Mouse (Mus musculus) brain, adult 2 months (tissue): Measurements from ENCODE around the gene Tnip1.
"Not testable (repeated sequence)": the region's sequence is repeated elsewhere in the genome, so short reads cannot be mapped to it uniquely, and the experiment has no call there.

Experiments used
- DNase-seq: peaks from one replicate; pipeline ENCODE4 v3.0.0; 2011; ENCODE audit warnings: low read depth, low spot score

Tnip1 gene

DNA sequence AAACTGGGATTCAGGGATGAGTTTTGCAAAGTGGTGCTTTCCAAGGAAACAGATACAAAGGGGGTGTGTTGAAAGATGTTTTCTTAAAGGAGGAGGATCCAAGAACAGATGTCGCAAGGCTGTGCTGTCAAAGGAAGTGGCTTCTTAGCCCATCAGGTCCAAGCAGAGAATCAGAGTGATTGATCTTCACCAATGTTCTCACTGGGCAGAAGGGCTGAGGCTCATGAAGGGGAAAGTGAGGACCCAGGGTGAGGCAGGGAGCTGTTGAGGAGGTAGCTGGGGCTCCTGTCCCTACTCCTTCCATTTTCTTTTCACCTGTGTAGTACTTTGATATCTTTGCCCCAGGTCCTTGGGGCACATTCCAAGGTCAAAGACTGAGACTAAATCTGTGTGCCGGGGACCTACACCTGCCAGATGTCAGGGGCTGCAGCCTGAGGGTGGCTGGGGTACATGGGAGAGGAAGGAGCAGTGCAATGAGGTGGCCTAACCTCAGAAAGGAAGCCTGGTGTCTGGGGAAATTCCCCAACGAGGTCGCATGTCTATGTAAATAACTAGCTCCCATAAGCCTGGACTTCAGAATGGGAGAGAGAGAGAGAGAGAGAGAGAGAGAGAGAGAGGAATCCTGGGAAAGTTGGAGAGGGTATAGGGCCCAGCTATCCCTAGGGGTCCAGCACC is 9.5 kb upstream of the Tnip1 start:
- DNase-seq: no peak

- DNase-seq: no peak
These were observed 8.8 kb upstream of the Tnip1 start for GRCm38 (mm10) chr11:54971365-54972048.

GRCm38 (mm10) chr11:54965234-54965633 is 2.5 kb upstream of the Tnip1 start:
- DNase-seq: no peak

- no peak for DNase-seq
These were observed 796 bp downstream of the Tnip1 start for GRCm38 (mm10) chr11:54961921-54962320.

GRCm38 (mm10) chr11:54961164-54961850 is 1.4 kb downstream of the Tnip1 start:
- no peak for DNase-seq

DNA sequence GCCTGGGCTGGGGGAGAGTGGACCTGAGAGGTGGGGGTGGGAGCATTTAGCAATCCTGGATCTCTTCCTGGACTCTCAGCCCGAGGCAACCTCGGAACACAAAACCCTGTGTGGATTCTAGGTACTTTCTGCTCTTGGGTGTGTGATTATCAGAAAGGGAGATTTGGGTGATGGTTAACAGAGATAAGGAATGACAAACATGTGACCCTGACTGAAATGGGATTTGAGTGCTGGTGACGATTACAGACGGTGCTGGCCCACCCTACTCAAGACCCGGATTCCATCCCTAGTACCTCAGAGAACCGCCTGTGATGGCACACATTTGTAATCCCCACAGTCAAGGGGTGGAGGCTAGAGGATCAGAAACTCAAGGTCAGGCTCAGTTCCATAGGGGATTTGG is 2.5 kb downstream of the Tnip1 start:
- no peak for DNase-seq

- DNase-seq: no peak
These were observed 4.1 kb downstream of the Tnip1 start for GRCm38 (mm10) chr11:54958571-54959073.

DNA sequence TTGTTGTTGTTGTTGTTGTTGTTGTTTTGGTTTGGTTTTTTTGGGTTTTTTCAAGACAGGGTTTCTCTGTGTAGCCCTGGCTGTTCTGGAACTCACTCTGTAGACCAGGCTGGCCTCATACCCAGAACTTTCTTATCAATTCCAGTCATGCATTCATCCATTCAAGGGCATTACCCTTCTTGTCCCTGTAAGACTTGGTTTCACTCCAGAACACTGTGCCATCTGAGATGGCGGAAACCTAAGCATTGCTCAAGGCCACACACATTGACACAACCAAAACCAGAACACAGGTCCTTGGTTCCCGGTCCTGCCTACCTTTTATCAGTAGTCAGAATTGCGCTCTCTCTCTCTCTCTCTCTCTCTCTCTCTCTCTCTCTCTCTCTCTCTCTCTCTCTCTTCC is 5.0 kb downstream of the Tnip1 start:
- DNase-seq: not testable (repeated sequence)

DNA sequence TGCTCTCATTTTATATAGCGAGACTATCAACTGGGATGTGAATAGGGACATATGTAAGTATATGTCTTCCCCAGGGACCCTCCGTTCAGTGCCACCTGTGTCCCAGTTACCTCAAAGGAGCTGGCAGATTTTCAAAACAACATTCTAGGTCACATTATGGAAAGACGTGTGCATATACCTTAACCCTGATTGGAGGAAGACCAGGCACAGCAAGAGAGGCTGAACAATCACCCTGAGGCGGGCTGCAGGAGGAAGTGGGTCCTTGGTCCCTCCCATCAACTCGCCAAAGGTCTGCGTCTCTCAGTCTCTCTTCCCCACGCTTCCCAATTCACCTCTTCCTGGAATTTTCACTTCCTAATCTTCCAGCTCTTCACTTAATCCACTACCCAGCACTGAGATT is 5.8 kb downstream of the Tnip1 start:
- no peak for DNase-seq

GRCm38 (mm10) chr11:54955735-54956480 is 6.8 kb downstream of the Tnip1 start:
- peak; percentile 98 for DNase-seq

DNA sequence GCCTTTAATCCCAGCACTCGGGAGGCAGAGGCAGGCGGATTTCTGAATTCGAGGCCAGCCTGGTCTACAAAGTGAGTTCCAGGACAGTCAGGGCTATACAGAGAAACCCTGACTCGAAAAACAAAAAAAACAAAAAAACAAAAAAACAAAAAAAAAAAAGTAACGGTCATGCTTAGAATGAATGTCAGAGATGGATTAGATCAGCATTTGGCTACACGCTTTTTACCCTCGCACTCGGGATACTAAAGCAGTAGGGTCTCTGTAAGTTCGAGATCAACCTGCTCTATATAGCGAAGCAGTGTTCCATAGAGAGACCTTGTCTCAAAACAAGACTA is 7.3 kb downstream of the Tnip1 start:
- DNase-seq: not testable (repeated sequence)

DNA sequence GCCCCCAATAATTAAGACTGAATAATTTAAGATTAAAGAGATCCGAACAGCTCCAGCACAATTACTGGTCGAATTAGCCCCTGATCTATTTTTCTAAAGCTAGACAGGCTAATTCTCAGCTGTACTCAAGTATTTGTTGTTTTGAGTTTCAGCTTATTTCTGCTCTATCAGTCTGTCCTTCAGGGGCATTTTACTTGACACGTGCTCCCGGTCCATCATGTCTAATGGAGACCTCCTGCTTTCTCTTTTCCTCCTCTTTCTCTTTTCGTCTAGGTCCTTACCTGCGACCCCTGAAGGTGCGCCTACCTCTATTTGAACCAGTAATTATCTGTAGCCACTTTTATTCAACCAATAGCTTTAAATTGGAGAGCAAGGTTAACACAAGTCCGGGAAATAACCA is 8.0 kb downstream of the Tnip1 start:
- DNase-seq: no peak

DNA sequence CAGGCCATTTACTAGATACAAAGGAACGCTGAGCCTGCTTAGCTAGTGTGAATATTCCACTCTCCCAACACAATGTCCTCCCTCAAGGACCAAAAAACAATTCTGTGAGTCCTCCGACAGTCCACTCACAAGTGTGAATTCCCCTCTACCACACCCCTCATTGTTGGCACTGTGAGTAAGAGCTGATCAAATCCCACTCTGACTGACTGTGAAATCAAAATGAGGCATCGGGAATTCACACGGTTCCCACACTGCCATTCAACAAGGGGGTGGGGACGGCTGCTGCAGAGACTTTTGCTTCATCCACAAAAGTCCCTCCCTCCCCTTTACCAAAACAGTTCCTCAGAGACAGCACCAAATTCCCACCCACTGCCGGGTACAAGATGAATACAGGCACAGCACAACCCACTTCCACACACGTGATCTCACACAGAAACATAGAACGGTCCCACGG is 8.7 kb downstream of the Tnip1 start:
- DNase-seq: peak; percentile 73

GRCm38 (mm10) chr11:54952651-54953050 is 10.1 kb downstream of the Tnip1 start:
- no peak for DNase-seq

DNA sequence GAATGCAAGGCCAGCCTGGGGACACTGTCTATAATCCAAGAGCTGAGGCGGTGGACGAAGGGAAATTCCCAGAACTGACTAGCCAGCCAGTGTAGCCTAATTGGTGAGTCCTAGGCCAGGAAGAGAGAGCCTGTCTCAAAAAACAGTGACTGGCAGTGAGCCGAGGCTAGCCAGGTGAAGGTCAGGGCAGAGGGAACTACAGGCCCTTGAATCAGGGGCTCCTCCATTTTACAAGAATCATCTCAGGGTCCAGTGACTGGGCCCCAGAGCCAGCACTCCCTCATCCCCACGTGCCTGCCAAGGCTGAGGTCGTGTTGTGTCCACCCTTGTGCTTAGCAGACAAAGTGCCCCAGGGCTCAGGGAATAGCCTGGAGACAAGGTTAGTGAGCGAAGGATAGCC is 12.0 kb downstream of the Tnip1 start:
- DNase-seq: no peak

- no peak for DNase-seq
These were observed 13.0 kb downstream of the Tnip1 start for GRCm38 (mm10) chr11:54949717-54950116.

- no peak for DNase-seq
These were observed 18.0 kb downstream of the Tnip1 start for GRCm38 (mm10) chr11:54944702-54945101.

DNA sequence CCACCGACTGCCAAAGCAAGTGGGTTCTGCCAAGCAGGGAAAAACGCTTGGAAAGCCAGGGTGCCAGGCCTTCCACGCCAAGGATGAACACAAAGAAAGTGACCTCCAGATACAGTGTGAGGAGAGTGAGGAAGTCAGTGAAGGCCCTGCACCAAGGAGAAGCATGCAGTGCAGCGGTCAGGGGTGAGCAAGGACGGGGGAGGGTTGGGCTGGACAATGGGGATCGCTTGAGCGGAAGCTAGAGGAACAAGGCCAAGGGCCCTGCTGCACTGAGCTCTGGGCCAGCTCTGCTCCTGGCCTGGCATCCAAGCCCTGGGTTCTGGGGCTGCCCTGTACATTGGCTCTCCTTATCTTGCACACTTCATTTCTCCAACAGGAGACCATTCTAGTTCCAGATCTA is 22.7 kb downstream of the Tnip1 start:
- peak; percentile 66 for DNase-seq

GRCm38 (mm10) chr11:54939501-54939900 is 23.2 kb downstream of the Tnip1 start:
- DNase-seq: peak; percentile 54

GRCm38 (mm10) chr11:54936771-54937140 is 26.0 kb downstream of the Tnip1 start:
- DNase-seq: no peak

DNA sequence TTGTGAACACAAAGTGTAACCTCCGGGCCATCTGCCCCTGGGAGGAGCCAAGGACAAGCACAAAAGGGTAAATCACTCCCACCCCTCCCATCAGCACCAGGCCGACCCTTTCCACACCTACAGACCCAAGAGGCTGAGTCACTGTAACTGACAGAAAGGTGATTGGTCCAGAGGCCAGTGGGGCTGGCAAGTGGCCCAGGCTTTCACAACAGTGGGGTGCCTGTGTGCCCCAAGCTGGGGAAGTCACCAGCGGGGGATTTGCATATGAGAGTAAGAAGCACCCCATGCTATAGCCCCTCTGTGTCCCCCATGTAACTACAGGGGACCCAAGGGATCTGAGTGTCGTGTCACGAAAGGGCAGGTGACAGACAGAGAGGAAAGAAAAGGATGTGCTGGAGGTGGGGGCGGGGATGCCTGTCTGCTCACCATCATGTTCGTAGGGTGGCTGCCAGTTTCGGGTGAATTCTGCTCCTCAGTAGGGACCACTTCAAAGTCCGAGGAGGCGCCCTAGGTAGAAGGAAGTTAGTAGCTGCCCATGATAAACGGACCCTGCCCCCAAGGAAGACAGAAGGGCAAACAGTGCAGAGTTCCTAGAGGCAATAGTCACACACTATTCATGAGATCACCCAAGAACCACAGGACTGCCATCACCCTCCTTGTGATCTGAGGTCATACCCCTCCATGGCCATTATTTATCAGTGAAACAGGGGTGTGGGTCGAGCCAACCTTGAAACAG is 26.5 kb downstream of the Tnip1 start:
- no peak for DNase-seq
